Mouse (Mus musculus): Measurements from ENCODE around the gene Psg19.
"Not testable (repeated sequence)": the region's sequence is repeated elsewhere in the genome, so short reads cannot be mapped to it uniquely, and the experiment has no call there.

GRCm38 (mm10) chr7:18760152-18760551 is 38.2 kb downstream of the Psg19 start:
- TF ChIP-seq POLR2A (IDR thresholded peaks at IDR 0.05; ENCODE audit: low read depth, low read length); CTCF (conservative IDR thresholded peaks at IDR 0.05; ENCODE audit: insufficient read depth, insufficient read length, low read depth, low read length): not testable (repeated sequence)

Data from kidney, adult 2 months (tissue).